Comparison of ENCODE assay signal across 15 mouse cellular contexts in the genomic region with DNA sequence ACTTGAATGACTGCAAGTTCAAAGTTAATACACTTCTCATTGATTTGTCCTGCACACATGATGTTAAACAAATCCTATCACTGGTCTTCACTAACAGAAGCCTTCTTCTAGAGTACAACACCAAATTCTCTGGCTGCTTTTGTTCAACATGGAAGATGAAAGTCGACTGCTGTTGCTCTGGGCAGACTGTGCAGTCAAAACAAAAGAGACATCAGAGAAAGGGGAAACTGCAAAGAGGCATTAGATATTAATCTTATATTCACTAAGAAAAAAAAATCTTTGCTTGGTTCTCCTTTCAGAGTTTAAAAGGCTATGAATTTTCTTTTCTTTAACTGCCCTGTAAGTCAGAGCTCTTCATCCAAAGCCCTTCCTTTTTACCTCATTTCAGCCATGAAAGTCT.
"Had no signal": no experiment of that assay in that cellular context is flagged by ENCODE, and none has a peak within 500 bp of the region (broad histone marks: within the 10 kb centered on the region; RNA-seq: fewer than 3 reads in every experiment).

No protein-coding gene starts in this region.

- ATAC-seq: hindbrain, embryonic 16.5 days; inflammation-experienced regulatory T-cells, adult 6 months; intestine, embryonic 15.5 days; intestine, postnatal 0 days; liver, embryonic 12.5 days had no signal

- DNase-seq: gastrocnemius, postnatal 14 days; gastrocnemius, postnatal 36 days; heart, adult 11 months; heart, adult 2 months; heart, postnatal 10 days; heart, postnatal 4 days; kidney, adult 2 months; kidney, postnatal 10 days; kidney, postnatal 25 days; kidney, postnatal 4 days had no signal
